Mouse (Mus musculus) C2C12 (cell line): Measurements from ENCODE around the gene Hoxb13. TPM values are rescaled to one million over a fixed set of nuclear protein-coding genes. Genes with fewer than 3 reads are reported as not detected.

Source experiments
- H3K27me3 ChIP-seq: one replicate; pipeline ENCODE4 v1.6.1; 2011; ENCODE audit not compliant: control insufficient read depth, insufficient read depth, insufficient read length
- H3K36me3 ChIP-seq: one replicate; pipeline ENCODE4 v1.6.1; 2011; ENCODE audit not compliant: control insufficient read depth, insufficient read depth
- H3K4me3 ChIP-seq: one replicate; pipeline ENCODE4 v1.5.1; 2011; ENCODE audit warnings: mild to moderate bottlenecking, control low read depth; ENCODE audit not compliant: poor library complexity, insufficient read depth, severe bottlenecking
- H3K79me2 ChIP-seq: one replicate; pipeline ENCODE4 v1.6.1; 2011; ENCODE audit not compliant: control insufficient read depth, insufficient read depth
- H3K79me3 ChIP-seq: one replicate; pipeline ENCODE4 v1.6.1; 2011; ENCODE audit warnings: low read depth, control low read depth
- H3ac ChIP-seq: one replicate; pipeline ENCODE3; 2011; ENCODE audit warnings: low read depth; ENCODE audit not compliant: control insufficient read depth, insufficient read length
- CEBPB ChIP-seq: IDR thresholded peaks from one replicate; pipeline ENCODE4 v1.6.1; 2011; ENCODE audit warnings: low read depth, mild to moderate bottlenecking, control low read depth, moderate library complexity
- CTCF ChIP-seq: IDR thresholded peaks from one replicate; pipeline ENCODE4 v1.5.1; 2011; ENCODE audit not compliant: control insufficient read depth, insufficient read depth, insufficient read length
- FOSL1 ChIP-seq: IDR thresholded peaks from one replicate; pipeline ENCODE4 v1.8.0; 2011; ENCODE audit warnings: mild to moderate bottlenecking, low read length; ENCODE audit not compliant: poor library complexity, insufficient read depth, severe bottlenecking
- MAX ChIP-seq: IDR thresholded peaks from one replicate; pipeline ENCODE4 v1.6.1; 2011; ENCODE audit warnings: mild to moderate bottlenecking, control low read depth
- MYOD1 ChIP-seq: IDR thresholded peaks from one replicate; pipeline ENCODE4 v1.6.1; 2011; ENCODE audit warnings: low read depth; ENCODE audit not compliant: control insufficient read depth, insufficient read length
- MYOG ChIP-seq: IDR thresholded peaks from one replicate; pipeline ENCODE4 v1.6.1; 2011; ENCODE audit not compliant: control insufficient read depth, insufficient read length; ENCODE audit errors: extremely low read depth
- USF1 ChIP-seq: IDR thresholded peaks from one replicate; pipeline ENCODE4 v1.6.1; 2011; ENCODE audit warnings: low read depth, mild to moderate bottlenecking, control low read depth, moderate library complexity
- polyA plus RNA-seq: library from polyadenylated mRNA; unstranded; fragments of >200 nt; fragmentation: generic; extraction: Trizol; gene quantifications from one replicate; pipeline ENCODE4 v1.2.1, GENCODE M21; 2012; ENCODE audit warnings: missing spikeins

Gene Hoxb13
- polyA plus RNA-seq, 1 experiment, result 0.09 TPM

DNA sequence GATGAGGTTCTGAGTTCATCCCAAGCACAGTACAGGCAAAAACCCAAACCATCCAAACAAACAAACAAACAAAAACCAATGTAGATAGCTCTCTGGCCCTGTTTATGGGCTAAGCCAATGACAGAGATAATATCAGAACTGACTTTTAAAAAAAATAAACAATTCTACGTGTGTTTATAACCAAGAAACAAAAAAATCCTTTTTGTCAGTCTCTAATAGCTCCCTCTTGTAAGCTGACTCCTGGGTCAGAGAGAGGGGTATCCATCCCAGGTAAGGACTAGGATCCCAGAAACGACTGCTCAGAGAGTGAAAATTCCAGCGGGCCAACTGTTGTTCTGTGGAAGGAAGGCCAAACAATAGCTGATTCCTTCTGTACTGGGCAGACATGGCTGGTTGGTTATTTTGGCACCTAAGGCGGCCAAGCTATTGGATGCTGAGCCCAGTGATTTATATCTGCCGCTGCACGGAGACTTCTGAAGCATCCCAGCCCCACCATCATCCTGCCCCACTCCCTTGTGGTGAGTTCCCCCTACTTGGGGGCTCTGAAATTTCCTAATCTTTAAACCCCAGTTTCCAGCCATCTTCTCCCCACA is 15.1 kb upstream of the Hoxb13 start:
- no peak overlapping the region for H3K4me3 ChIP-seq
- no peak overlapping the region for H3ac ChIP-seq
- H3K27me3 ChIP-seq, result peaks cover 49% of the 10 kb centered on the region
- no peaks in the 10 kb centered on the region for H3K36me3 ChIP-seq
- no peak for TF ChIP-seq CEBPB
- no peak for TF ChIP-seq MAX
- TF ChIP-seq MYOD1, result no peak
- no peak for TF ChIP-seq USF1
- no peak for TF ChIP-seq FOSL1
- no peak for TF ChIP-seq MYOG
- TF ChIP-seq CTCF, result no peak
- no peaks in the 10 kb centered on the region for H3K79me2 ChIP-seq
- H3K79me3 ChIP-seq, result no peaks in the 10 kb centered on the region

DNA sequence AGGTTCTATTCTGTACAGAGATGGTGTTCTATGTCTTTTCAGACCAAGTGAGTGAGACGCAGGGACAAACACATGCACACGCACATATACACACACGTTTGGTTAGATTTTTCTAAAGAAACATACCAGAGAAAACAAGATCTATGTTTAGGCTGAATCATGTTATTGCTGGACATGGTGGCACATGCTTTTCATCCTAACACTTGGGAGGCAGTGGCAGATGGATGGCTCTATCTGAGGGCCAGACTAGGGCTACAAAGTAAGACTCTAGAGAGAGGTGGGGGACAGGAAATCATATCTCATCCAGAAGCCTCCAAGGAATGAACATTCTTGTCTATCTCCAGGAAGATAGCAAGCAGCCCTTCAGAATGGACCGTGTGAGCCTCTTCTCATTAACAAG is 13.1 kb upstream of the Hoxb13 start:
- TF ChIP-seq FOSL1 (no peak), MYOD1 (no peak), CEBPB (no peak), MAX (no peak), USF1 (no peak), CTCF (no peak), MYOG (no peak)

DNA sequence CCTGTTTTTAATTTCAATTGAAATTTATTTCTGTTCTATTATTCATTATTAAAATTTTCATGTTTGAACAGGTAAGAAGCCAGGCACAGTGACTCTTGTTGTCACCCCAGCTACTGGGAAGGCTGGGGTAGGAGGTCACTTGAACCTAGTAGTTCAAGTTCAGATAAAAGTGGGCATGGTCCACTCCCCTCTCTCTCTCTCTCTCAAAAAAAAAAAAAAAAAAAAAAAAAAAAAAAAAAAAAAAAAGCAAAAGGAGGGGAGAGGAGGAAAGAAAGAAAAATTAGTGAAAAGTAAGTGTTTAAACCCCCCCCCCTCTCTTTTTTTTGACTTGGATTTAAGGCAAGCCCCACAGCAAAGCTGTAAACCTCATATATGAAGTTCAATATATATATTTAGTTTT is 9.9 kb upstream of the Hoxb13 start:
- Histone ChIP-seq H3K79me3 (no peaks in the 10 kb centered on the region), H3K27me3 (peaks cover 52% of the 10 kb centered on the region), H3K79me2 (no peaks in the 10 kb centered on the region), H3K4me3 (no peak overlapping the region), H3K36me3 (no peaks in the 10 kb centered on the region), H3ac (no peak overlapping the region)
- TF ChIP-seq CEBPB, result no peak
- no peak for TF ChIP-seq MYOG
- no peak for TF ChIP-seq MAX
- TF ChIP-seq USF1, result no peak
- no peak for TF ChIP-seq CTCF
- TF ChIP-seq FOSL1, result no peak
- TF ChIP-seq MYOD1, result no peak

More for the DNA sequence above, 13.1 kb upstream of the Hoxb13 start:
- Histone ChIP-seq H3K4me3 (no peak overlapping the region), H3ac (no peak overlapping the region), H3K79me2 (no peaks in the 10 kb centered on the region), H3K79me3 (no peaks in the 10 kb centered on the region), H3K27me3 (peaks cover 49% of the 10 kb centered on the region), H3K36me3 (no peaks in the 10 kb centered on the region)

DNA sequence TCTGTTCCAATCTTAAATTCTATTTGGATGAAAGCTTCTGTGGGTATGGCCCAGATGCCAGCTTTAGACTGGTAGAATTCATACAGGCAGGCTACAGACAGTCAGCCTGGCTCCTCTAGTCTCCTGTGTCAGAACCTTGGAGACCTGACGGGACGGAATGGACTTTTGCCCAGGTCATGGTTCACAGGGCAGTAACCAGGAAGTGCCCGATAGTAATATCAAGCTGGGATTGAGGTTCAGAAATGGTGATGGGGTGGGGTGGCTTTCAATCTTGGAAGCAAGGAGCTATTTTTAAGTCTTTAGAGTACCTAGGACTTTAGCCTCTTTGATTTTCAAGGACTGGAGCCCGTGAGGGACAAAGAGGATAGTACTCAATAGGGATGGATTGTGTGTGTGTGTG is 6.8 kb upstream of the Hoxb13 start:
- no peak overlapping the region for H3ac ChIP-seq
- H3K79me2 ChIP-seq, result no peaks in the 10 kb centered on the region
- peaks cover 66% of the 10 kb centered on the region for H3K27me3 ChIP-seq
- no peaks in the 10 kb centered on the region for H3K36me3 ChIP-seq
- no peaks in the 10 kb centered on the region for H3K79me3 ChIP-seq
- no peak overlapping the region for H3K4me3 ChIP-seq
- TF ChIP-seq FOSL1 (no peak), CTCF (no peak), USF1 (no peak), MAX (no peak)

DNA sequence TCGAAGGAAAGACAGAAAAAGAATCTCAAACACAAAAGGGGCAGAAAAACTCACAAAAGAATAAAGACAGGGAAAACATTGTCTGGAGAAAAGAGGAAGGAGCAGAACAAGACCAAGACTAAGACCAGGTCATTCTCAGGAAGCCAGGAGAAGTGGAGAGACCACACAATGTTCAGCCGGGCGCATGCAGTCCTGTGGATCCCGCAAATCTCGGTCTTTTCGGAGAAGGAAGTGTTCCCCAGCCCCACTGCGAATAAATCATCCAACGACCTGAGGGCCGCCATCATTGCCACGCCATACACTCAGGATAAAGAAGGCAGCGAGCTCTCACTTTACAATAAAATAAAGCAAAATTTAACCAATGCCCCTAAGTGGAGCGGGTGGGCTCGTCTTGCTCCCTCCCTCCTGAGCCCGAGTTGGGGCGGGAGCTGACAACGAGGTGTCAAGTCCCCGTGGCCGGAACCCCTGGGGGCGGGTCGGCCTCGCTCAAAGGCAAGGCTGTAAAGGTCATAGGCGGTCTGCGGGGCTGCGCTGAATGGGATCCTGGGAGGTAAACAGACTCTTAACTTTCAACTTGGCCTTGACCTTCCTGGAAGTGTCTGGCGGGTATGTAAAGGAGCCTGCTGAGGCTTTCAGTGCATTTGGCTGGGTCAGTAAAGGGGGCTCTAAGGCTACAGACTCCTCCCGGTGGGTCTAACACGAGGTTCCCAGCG is 4.2 kb upstream of the Hoxb13 start:
- no peaks in the 10 kb centered on the region for H3K79me3 ChIP-seq
- no peaks in the 10 kb centered on the region for H3K79me2 ChIP-seq
- peaks cover 80% of the 10 kb centered on the region for H3K27me3 ChIP-seq
- no peak for TF ChIP-seq MYOG
- TF ChIP-seq MAX, result no peak
- no peak for TF ChIP-seq MYOD1
- no peak for TF ChIP-seq CEBPB
- TF ChIP-seq CTCF, result no peak
- no peak for TF ChIP-seq FOSL1
- no peak for TF ChIP-seq USF1
- no peaks in the 10 kb centered on the region for H3K36me3 ChIP-seq
- no peak overlapping the region for H3ac ChIP-seq
- H3K4me3 ChIP-seq, result no peak overlapping the region

DNA sequence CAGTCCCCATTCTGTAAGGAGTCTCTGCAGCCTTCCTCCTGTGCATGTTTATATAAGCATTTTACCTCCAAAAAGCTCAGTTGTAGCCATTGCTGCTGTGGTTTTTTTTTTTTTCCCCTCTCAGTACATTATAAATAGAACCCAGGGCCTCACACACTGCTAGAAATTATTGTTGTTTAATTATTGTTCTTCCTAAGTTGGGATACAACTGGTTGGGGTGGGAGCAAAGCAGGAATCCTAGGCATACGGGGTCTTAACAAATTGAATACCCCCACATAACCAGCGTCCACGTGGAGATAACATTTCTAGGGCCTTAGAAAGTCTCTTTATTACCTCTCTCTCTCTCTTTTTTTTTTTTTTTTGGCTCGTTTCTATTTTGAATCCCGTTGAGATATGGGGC is 3.0 kb upstream of the Hoxb13 start:
- peaks cover 80% of the 10 kb centered on the region for H3K27me3 ChIP-seq
- no peak for TF ChIP-seq USF1
- TF ChIP-seq FOSL1, result no peak
- TF ChIP-seq MYOD1, result no peak
- no peak for TF ChIP-seq CEBPB
- TF ChIP-seq CTCF, result no peak
- no peak for TF ChIP-seq MYOG
- TF ChIP-seq MAX, result no peak
- no peak overlapping the region for H3ac ChIP-seq
- H3K4me3 ChIP-seq, result no peak overlapping the region
- no peaks in the 10 kb centered on the region for H3K79me3 ChIP-seq
- no peaks in the 10 kb centered on the region for H3K79me2 ChIP-seq
- H3K36me3 ChIP-seq, result no peaks in the 10 kb centered on the region
